Mouse (Mus musculus) central nervous system, embryonic 11.5 days (tissue): ENCODE measurements around the gene Mrpl18. TPM values are rescaled to one million over a fixed set of nuclear protein-coding genes. Genes with fewer than 3 reads are reported as not detected.

Experiments
- polyA plus RNA-seq: library from polyadenylated mRNA; depleted of rRNA; stranded (reverse); fragments of >200 nt; gene quantifications from 2 replicates; pipeline ENCODE4 v1.2.3, GENCODE M21; 2012; rRNA removed

Gene Mrpl18
- polyA plus RNA-seq, result 94.2 and 119 TPM in 2 replicates

DNA sequence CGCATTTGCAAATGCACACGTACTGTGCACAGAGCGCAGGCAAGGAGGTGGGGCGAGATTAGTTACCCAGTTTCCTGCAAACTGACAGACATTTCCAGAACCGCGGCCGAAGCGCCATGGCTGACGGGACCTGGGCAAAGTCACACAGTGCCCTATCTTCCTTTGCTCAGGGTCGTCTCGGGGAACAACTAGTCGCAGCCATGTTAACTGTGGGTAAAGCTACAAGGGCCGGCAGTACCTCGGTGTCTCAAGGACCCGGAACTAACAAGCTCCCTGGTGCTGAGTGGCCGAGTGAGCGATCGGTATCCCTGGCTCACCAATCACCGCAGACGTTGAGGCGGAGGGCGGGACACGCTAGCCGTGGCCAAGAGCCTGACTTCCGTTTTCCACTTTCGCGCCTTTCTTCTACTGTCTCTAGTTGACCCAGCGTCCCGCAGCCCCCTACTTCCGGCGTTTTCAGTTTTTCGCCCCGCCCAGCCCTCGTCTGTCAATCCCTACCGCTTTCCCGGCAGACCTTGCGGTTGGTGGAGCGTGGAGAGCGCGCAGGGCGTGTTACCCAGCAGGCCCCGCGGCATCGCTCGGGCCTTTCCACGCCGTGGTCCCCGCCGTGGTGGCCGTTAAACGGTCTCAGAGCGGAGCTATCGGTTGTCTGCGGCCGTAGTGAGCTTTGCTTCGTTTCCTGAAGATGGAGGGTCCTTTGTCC, at the start of gene Mrpl18:
Gene Mrpl18, minus strand, starts transcription at position 465 of the 703 bp plus-strand sequence.

DNA sequence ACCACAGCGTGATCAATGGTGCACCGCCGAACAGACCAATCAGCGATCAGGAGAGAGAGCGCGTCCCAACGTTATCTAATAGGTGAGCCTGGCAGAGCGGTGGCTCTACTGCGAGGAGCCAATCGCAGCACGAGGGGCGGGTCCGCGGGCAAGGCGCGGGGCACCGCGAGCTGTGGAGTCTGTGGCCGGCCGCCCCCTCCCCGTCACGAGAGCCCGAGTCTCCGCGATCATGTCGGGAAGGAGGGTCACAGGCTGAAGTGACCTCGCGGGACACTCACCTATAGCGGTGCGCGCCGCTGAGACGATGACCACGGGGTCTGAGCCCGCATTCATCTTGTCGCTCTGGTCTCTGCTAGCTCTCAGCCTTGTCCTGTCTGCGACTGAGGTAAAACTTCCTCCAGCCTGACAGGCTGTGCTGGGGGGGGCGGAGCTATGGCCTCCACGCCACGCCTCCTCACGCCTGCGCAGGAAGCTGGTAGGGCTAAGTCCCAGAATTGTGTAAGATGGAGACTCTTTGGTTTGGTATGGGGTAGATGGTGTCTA, 44.3 kb upstream of the Mrpl18 start, which contains the start of gene Acat2:
Gene Acat2, minus strand, starts transcription at position 417 of the 543 bp plus-strand sequence.

DNA sequence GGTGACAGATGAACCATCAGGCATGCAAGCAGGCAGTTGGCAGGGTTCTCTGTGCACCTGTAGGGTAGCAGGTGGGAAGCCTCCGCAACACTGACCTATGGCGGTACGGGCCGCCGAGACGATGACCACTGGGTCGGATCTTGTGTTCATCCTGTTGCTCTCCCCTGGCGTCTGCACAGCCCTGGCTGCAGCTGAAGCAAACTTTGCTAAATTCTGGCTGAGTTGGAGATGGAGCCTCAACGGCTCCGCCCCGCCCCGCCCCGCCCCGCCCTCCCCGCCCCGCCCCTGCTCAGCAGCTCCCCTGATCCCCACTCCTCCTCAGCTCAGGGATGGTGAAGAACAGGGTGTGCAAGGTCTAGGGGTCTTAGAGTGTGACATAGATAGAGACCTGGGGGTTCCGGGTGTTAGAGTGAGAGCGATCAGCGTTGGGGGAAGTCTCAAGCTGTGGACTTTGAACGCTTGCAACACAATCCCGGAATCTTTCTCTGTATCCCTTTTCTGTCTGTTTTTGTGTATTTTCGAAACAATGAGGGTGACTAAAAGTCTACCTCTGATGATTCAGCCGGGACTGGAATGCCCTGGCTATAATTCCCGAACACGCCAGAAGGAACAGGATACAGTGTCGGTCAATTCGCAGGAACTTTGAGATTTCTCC, 24.1 kb upstream of the Mrpl18 start, which contains the start of gene Acat3:
Gene Acat3, minus strand, starts transcription at position 450 of the 655 bp plus-strand sequence.

GRCm38 (mm10) chr17:12915488-12915880, 661 bp downstream of the Mrpl18 start, which contains the start of gene Tcp1:
Gene Tcp1 (plus strand): TSS chr17:12915701.

GRCm38 (mm10) chr17:12909361-12910280, 6.5 kb downstream of the Mrpl18 start, which contains the start of gene Pnldc1:
Gene Pnldc1 (minus strand): TSS chr17:12910230.

DNA sequence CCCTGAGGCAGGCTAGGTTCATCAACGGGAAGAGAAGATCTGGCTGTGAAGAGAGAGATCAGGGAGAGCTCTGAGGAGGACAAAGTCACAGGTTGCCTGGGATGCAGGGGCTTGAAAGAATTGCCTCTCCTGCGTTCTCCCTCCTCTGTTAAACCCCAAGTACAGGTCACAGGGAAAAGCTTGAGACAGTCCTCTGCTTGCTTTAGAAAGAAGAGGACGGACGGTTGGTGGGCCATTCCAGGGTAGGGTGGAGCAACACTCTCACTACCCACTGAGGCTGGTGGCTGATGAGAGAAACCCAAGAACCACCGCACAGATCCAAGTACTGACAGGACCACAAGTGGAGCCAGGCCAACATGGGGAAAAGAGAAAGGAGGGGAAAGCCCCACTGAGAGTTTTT, 40.4 kb downstream of the Mrpl18 start, which contains the start of gene Mrgprh:
Gene Mrgprh, plus strand, starts transcription at position 301 of the 400 bp plus-strand sequence.

GRCm38 (mm10) chr17:12868043-12868442, 48.1 kb downstream of the Mrpl18 start, which contains the start of gene Mas1:
Gene Mas1 (minus strand): TSS chr17:12868143.

Other genes with a start within 250 kb of the Mrpl18 start
- gene Slc22a1, start 240.5 kb downstream of the Mrpl18 start, polyA plus RNA-seq, result 0.32 and 0.70 TPM in 2 replicates
- gene Igf2r, start 146.7 kb downstream of the Mrpl18 start, polyA plus RNA-seq, result 27.4 and 48.2 TPM in 2 replicates
- 0.08 and 0.52 TPM in 2 replicates for gene Mas1, start 48.2 kb downstream of the Mrpl18 start, polyA plus RNA-seq
- 0.04 and 0.10 TPM in 2 replicates for gene Mrgprh, start 40.3 kb downstream of the Mrpl18 start, polyA plus RNA-seq
- gene Pnldc1, start 6.1 kb downstream of the Mrpl18 start, polyA plus RNA-seq, result 4.9 and 6.2 TPM in 2 replicates
- 329 and 368 TPM in 2 replicates for gene Tcp1, start 644 bp downstream of the Mrpl18 start, polyA plus RNA-seq
- gene Acat3, start 24.3 kb upstream of the Mrpl18 start, polyA plus RNA-seq, result 0.80 and 1.0 TPM in 2 replicates
- 164 and 168 TPM in 2 replicates for gene Acat2, start 44.4 kb upstream of the Mrpl18 start, polyA plus RNA-seq
- gene Wtap, start 77.8 kb upstream of the Mrpl18 start, polyA plus RNA-seq, result 78.7 and 112 TPM in 2 replicates
- gene Sod2, start 90.5 kb upstream of the Mrpl18 start, polyA plus RNA-seq, result 75.3 and 105 TPM in 2 replicates
- gene Gpr31b, start 136.0 kb upstream of the Mrpl18 start, polyA plus RNA-seq, result not detected in 2 replicates
- 0.04 and 0.10 TPM in 2 replicates for gene Tcp10b, start 144.8 kb upstream of the Mrpl18 start, polyA plus RNA-seq
- not detected in 2 replicates for gene Unc93a, start 215.5 kb upstream of the Mrpl18 start, polyA plus RNA-seq